Mouse (Mus musculus) C2C12 (cell line): Measurements from ENCODE around the gene Eepd1.

ENCODE experiments used
- CEBPB ChIP-seq: IDR thresholded peaks from one replicate; pipeline ENCODE4 v1.6.1; 2011; ENCODE audit warnings: low read depth, mild to moderate bottlenecking, control low read depth, moderate library complexity
- CTCF ChIP-seq: IDR thresholded peaks from one replicate; pipeline ENCODE4 v1.5.1; 2011; ENCODE audit not compliant: control insufficient read depth, insufficient read depth, insufficient read length
- MAX ChIP-seq: IDR thresholded peaks from one replicate; pipeline ENCODE4 v1.6.1; 2011; ENCODE audit warnings: mild to moderate bottlenecking, control low read depth
- MYOG ChIP-seq: IDR thresholded peaks from one replicate; pipeline ENCODE4 v1.6.1; 2011; ENCODE audit not compliant: control insufficient read depth, insufficient read length; ENCODE audit errors: extremely low read depth
- USF1 ChIP-seq: IDR thresholded peaks from one replicate; pipeline ENCODE4 v1.6.1; 2011; ENCODE audit warnings: low read depth, mild to moderate bottlenecking, control low read depth, moderate library complexity

GRCm38 (mm10) chr9:25495601-25496000 is 14.3 kb downstream of the Eepd1 start:
- TF ChIP-seq CTCF (no peak), MYOG (no peak), CEBPB (no peak), USF1 (no peak), MAX (no peak)
